Mouse (Mus musculus) heart, adult 2 months (tissue): ENCODE data around the gene Rgs13.

ENCODE experiments used
- CTCF ChIP-seq: fragments of 200-600 bp; IDR thresholded peaks from 2 replicates; pipeline ENCODE4 v1.8.1; 2022; ENCODE audit warnings: antibody characterized with exemption, mild to moderate bottlenecking, moderate library complexity
- EP300 ChIP-seq: fragments of 200-500 bp; IDR thresholded peaks from 2 replicates; pipeline ENCODE4 v1.6.1; 2011; ENCODE audit warnings: low read depth, low read length, control low read depth; ENCODE audit not compliant: insufficient read depth

GRCm38 (mm10) chr1:144149997-144150396, 27.2 kb downstream of the Rgs13 start:
- TF ChIP-seq CTCF (no peak), EP300 (no peak)
